Mouse (Mus musculus) midbrain, embryonic 14.5 days (tissue): ENCODE measurements at regions not wholly inside any gene's neighbourhood (a gene's known extent, or its start where the extent isn't known, plus 50 kb on each side); places are given as distances from the start of the nearest gene placed in this dataset.

Experiments
- ATAC-seq: fragments of 200-750 bp; cut with Nextera tagmentation; 2 replicates; pipeline ENCODE4 v1.8.0; 2017; ENCODE audit warnings: moderate number of reproducible peaks, moderate library complexity; ENCODE audit not compliant: low FRiP score, low TSS enrichment
- DNase-seq: peaks from one replicate; pipeline ENCODE4 v3.0.0-alpha.2; 2015
- H3K27ac ChIP-seq: fragments of 300-500 bp; sonication (generic); replicated peaks from 2 replicates; pipeline ENCODE4 v1.5.1; 2014; ENCODE audit warnings: mild to moderate bottlenecking, low read depth, low read length, moderate library complexity
- H3K27me3 ChIP-seq: fragments of 300-500 bp; sonication (generic); 2 replicates; pipeline ENCODE4 v1.6.1; 2014; ENCODE audit warnings: low read length, control low read depth, mixed read lengths; ENCODE audit not compliant: control insufficient read depth, insufficient read depth
- H3K36me3 ChIP-seq: fragments of 300-500 bp; sonication (generic); 2 replicates; pipeline ENCODE4 v1.6.1; 2014; ENCODE audit warnings: low read length, control low read depth; ENCODE audit not compliant: control insufficient read depth, insufficient read depth
- H3K4me1 ChIP-seq: fragments of 300-500 bp; sonication (generic); 2 replicates; pipeline ENCODE4 v1.6.1; 2014; ENCODE audit warnings: mild to moderate bottlenecking, antibody characterized with exemption, low read length, control low read depth; ENCODE audit not compliant: control insufficient read depth, insufficient read depth
- H3K4me2 ChIP-seq: fragments of 300-500 bp; sonication (generic); 2 replicates; pipeline ENCODE4 v1.6.1; 2014; ENCODE audit warnings: mild to moderate bottlenecking, low read length, moderate library complexity
- H3K4me3 ChIP-seq: fragments of 300-500 bp; sonication (generic); replicated peaks from 2 replicates; pipeline ENCODE4 v1.5.1; 2014; ENCODE audit warnings: low read depth, low read length
- H3K9ac ChIP-seq: fragments of 300-500 bp; sonication (generic); replicated peaks from 2 replicates; pipeline ENCODE4 v1.6.1; 2014; ENCODE audit warnings: mild to moderate bottlenecking, low read length, moderate library complexity
- H3K9me3 ChIP-seq: fragments of 300-500 bp; sonication (generic); 2 replicates; pipeline ENCODE4 v1.6.1; 2016; ENCODE audit warnings: low read length, control low read depth, mixed read lengths; ENCODE audit not compliant: control insufficient read depth
- WGBS: fragments of 180-500 bp; shearing (Covaris S2); extraction: QIAGEN DNeasy Blood & Tissue Kit; methylation state at CpG from one replicate; pipeline ENCODE4 v1.1.7; 2014; 5-methylcytosine and 5-hydroxymethylcytosine counted together

DNA sequence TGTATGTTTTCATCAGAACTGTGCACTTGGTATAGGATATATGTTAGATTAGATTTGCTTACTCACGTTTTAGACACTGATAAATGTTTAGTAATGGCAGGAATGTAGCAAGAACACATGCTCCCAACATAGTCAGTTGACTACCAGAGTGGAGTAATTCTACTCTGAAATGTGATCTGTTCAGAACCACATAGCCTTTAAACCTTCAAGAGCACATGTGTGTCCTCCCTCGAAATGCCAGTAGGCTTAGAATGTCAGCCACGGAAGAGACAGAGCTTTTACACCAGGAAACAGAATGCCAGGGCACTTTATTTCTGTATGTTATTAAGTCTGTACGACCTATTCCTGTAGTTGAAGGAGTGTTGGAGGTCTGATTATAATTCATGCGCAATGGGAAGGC, 51.3 kb upstream of the Cd28 start:
- DNase-seq, result no peak
- Histone ChIP-seq H3K36me3 (no peaks in the 10 kb centered on the region), H3K27me3 (no peaks in the 10 kb centered on the region), H3K9ac (no peak overlapping the region), H3K27ac (no peak overlapping the region), H3K4me1 (0 out of 2 replicates have a peak, but pooled peaks cover 7% of the 10 kb centered on the region), H3K9me3 (no peaks in the 10 kb centered on the region), H3K4me2 (no peak overlapping the region), H3K4me3 (no peak overlapping the region)
- WGBS, result 87% methylated on average over 5 of the region's 5 CpGs
- no peak for ATAC-seq

DNA sequence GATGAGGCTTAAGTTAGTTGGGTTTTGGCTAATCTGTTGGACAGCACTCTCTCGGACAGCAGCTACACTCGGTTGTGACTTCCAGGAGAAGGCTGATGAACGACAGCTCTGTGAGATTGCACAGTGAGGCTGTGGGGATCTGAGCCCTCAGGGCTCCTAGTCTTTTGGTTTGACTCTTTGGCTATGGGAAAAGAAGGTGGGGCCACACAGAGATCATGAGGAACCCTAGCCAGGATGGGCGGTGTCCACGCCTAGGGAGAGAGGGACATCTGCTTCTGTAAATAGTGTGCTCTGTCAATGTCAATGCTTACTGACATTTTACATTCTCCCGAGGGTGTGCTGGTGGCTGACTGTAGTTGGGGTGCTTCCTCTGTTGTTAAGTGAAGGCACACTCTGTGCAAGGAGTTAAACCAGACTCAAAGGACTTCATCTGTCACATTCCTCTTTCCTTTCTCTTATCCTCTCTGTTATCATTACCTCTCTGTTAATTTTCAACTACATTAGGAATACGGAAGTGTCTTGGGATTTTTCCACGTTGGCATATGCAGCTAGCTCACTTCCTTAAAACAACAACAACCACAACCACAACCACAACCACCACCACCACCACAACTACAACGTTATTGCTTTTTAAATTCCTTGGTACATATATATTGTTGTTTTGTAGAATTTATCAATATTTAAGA, 54.2 kb upstream of the Cd28 start:
- no peak overlapping the region for H3K27ac ChIP-seq
- DNase-seq (no peak), ATAC-seq (no peak)
- H3K4me1 ChIP-seq, result no peaks in the 10 kb centered on the region
- no peak overlapping the region for H3K4me2 ChIP-seq
- no peaks in the 10 kb centered on the region for H3K36me3 ChIP-seq
- whole genome bisulfite sequencing, result 80% methylated on average over 9 of the region's 9 CpGs
- no peaks in the 10 kb centered on the region for H3K9me3 ChIP-seq
- H3K4me3 ChIP-seq, result no peak overlapping the region
- H3K27me3 ChIP-seq, result no peaks in the 10 kb centered on the region
- no peak overlapping the region for H3K9ac ChIP-seq

- DNase-seq (no peak), ATAC-seq (no peak)
- H3K4me1 ChIP-seq, result no peaks in the 10 kb centered on the region
- WGBS, result 68% methylated on average over 2 of the region's 2 CpGs
- no peaks in the 10 kb centered on the region for H3K36me3 ChIP-seq
- H3K9ac ChIP-seq, result no peak overlapping the region
- no peak overlapping the region for H3K4me3 ChIP-seq
- no peak overlapping the region for H3K4me2 ChIP-seq
- H3K9me3 ChIP-seq, result no peaks in the 10 kb centered on the region
- H3K27ac ChIP-seq, result no peak overlapping the region
- no peaks in the 10 kb centered on the region for H3K27me3 ChIP-seq
These were observed 54.7 kb upstream of the Cd28 start for GRCm38 (mm10) chr1:60661857-60662256.

DNA sequence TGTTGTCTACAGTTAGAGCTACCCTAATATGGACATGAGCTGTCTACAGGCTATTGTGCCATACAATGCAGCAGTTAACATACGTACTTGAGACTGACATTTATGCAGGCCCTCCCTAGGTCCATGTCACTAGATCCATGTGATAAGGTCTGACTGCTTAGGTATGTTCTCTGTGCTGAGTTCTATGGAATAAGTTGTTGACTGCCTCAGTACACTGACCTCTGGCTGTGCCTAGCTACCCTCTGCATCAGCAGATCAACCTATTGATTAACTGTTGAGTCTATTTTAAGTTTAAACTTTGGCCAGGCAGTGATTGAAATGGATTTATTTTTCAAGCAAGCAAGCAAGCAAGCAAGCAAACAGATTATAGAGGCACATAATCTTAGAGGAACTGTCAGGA, 57.0 kb upstream of the Cd28 start:
- no peak overlapping the region for H3K9ac ChIP-seq
- H3K4me2 ChIP-seq, result no peak overlapping the region
- H3K9me3 ChIP-seq, result no peaks in the 10 kb centered on the region
- no peaks in the 10 kb centered on the region for H3K36me3 ChIP-seq
- ATAC-seq, result no peak
- no peak overlapping the region for H3K4me3 ChIP-seq
- no peaks in the 10 kb centered on the region for H3K4me1 ChIP-seq
- 91% methylated on average over 1 of the region's 1 CpGs for WGBS
- H3K27me3 ChIP-seq, result no peaks in the 10 kb centered on the region
- no peak for DNase-seq
- H3K27ac ChIP-seq, result no peak overlapping the region

- ATAC-seq (no peak), DNase-seq (no peak)
- no peaks in the 10 kb centered on the region for H3K9me3 ChIP-seq
- 95% methylated on average over 2 of the region's 2 CpGs for WGBS
- no peak overlapping the region for H3K4me3 ChIP-seq
- no peak overlapping the region for H3K27ac ChIP-seq
- no peak overlapping the region for H3K4me2 ChIP-seq
- H3K27me3 ChIP-seq, result no peaks in the 10 kb centered on the region
- no peaks in the 10 kb centered on the region for H3K36me3 ChIP-seq
- no peak overlapping the region for H3K9ac ChIP-seq
- no peaks in the 10 kb centered on the region for H3K4me1 ChIP-seq
These were observed 57.6 kb upstream of the Cd28 start for GRCm38 (mm10) chr1:60659041-60659440.

GRCm38 (mm10) chr1:60658383-60658782, 58.2 kb upstream of the Cd28 start:
- no peak for DNase-seq
- no peak for ATAC-seq
- H3K27ac ChIP-seq, result no peak overlapping the region
- H3K9ac ChIP-seq, result no peak overlapping the region
- H3K4me2 ChIP-seq, result no peak overlapping the region
- no peaks in the 10 kb centered on the region for H3K9me3 ChIP-seq
- no peak overlapping the region for H3K4me3 ChIP-seq
- H3K36me3 ChIP-seq, result no peaks in the 10 kb centered on the region
- H3K27me3 ChIP-seq, result no peaks in the 10 kb centered on the region
- 94% methylated on average over 4 of the region's 4 CpGs for WGBS
- no peaks in the 10 kb centered on the region for H3K4me1 ChIP-seq

GRCm38 (mm10) chr1:60657511-60657910, 59.1 kb upstream of the Cd28 start:
- no peak for ATAC-seq
- DNase-seq, result no peak
- no peak overlapping the region for H3K4me2 ChIP-seq
- H3K27me3 ChIP-seq, result no peaks in the 10 kb centered on the region
- H3K4me3 ChIP-seq, result no peak overlapping the region
- no peak overlapping the region for H3K9ac ChIP-seq
- no peaks in the 10 kb centered on the region for H3K4me1 ChIP-seq
- H3K27ac ChIP-seq, result no peak overlapping the region
- no peaks in the 10 kb centered on the region for H3K9me3 ChIP-seq
- no peaks in the 10 kb centered on the region for H3K36me3 ChIP-seq
- 93% methylated on average over 6 of the region's 6 CpGs for WGBS

DNA sequence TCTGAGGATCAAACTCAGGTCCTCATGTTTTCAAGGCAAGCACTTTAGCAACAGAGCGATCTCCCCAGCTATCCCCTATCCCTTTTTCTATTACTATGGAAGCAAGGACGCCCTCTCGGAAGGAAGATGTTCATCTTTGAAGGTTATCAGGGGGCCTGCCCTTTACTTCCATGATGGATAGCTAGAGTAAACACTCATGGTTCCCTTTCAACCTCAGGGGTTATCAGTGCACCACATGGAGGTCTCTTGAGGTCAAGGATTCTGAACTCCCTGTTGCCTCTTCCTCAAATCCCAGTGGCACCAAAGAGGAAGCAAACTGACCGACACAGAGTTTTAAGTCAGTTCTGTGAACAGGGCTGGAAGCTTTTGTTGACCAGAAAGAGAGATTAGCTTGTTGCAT, 59.6 kb upstream of the Cd28 start:
- Histone ChIP-seq H3K9ac (no peak overlapping the region), H3K4me2 (no peak overlapping the region), H3K36me3 (no peaks in the 10 kb centered on the region), H3K9me3 (no peaks in the 10 kb centered on the region), H3K27me3 (no peaks in the 10 kb centered on the region), H3K4me1 (no peaks in the 10 kb centered on the region), H3K4me3 (no peak overlapping the region), H3K27ac (no peak overlapping the region)
- ATAC-seq, result no peak
- WGBS, result 87% methylated on average over 4 of the region's 4 CpGs
- no peak for DNase-seq

DNA sequence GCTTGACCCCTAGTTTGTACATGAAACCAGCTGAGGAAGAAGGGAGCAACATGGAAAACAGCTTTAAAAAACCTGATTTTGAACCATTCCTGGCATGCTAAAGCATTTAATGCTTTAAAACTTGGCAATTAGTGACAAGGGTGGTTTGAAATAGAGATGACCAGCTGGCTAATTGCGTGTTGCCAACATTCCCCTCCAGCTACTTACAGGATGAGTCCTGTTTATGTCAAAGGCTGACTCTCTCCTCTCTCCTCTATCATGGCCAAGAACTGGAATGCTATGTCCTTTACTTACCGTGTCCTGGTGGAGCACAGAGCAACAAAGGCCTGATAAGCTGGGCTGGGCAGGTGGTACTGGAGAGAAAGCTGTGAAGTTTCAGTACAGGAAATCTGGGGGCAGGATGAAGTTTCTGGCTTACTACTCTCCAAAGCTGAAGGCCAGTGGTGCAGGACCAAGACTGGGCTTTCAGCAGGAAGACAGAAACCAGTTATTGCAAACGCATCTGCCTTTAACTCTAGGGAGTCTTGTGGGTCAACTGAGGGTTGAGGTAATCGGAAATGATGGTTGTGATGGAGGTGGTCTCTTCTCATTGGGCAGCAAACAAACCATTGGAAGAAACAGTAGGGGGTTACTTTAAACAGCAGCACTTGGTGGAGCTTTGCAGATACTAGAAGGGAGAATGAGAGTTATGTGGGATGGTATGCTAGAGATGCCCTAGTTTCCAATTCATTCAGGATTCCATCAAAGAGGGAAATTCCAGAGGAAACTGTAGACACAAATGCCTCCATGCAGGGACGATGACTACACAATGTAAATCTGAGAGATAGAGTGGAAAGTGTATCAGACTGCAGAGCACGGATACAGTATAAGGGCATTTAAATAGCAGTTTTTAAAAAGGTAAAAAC, 60.7 kb upstream of the Cd28 start:
- 90% methylated on average over 6 of the region's 6 CpGs for WGBS
- H3K4me3 ChIP-seq, result no peak overlapping the region
- no peaks in the 10 kb centered on the region for H3K4me1 ChIP-seq
- no peaks in the 10 kb centered on the region for H3K36me3 ChIP-seq
- H3K4me2 ChIP-seq, result no peak overlapping the region
- no peak overlapping the region for H3K9ac ChIP-seq
- ATAC-seq (no peak), DNase-seq (no peak)
- H3K27me3 ChIP-seq, result no peaks in the 10 kb centered on the region
- H3K9me3 ChIP-seq, result no peaks in the 10 kb centered on the region
- H3K27ac ChIP-seq, result no peak overlapping the region
